ENCODE assay signal across 8 mouse cellular contexts in the genomic region with DNA sequence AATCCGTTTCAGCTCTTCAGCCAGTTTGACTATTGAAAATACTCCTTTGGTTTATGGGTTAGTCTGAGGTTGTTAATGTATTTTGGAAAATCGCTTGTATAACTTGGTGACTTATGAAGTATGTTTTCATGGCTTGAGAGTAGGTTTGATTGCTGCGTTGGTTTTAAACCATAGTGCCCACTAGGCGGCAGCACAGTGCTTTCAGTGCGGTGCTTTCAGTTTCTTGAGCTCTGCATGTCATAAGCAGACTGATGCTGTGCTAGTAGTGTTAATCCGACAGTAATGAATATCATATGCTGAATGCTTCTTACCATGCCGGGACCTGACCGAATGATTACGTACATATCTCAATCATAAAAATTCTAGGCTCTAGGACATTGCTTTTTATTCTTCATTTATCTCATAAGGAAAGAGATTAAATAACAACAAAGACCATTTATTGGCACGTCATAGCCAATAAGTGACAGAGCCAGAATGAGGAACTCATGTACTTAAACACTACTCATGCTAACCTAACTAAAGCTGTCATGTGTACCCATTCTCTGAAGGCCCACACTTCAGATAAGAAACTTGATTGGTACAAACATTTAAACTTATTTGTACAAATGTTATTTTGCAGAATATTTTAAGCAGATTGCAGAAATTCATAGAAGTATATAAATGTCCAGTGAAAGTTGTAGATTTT. TPM values are rescaled to one million over a fixed set of nuclear protein-coding genes. Genes with fewer than 3 reads are reported as not detected.
A peak's percentile ranks its signal among the peaks of the same experiment; 100 is the strongest.
DNase-seq lines count a peak whose midpoint lies in the region; ATAC-seq lines count a peak whose summit lies in the region.

No protein-coding gene starts in this region.

- no peak overlapping the region for H3K27ac ChIP-seq in forebrain, embryonic 12.5 days
- H3K27ac ChIP-seq in hindbrain, embryonic 11.5 days (ENCODE audit: low read depth, low read length) = no peak overlapping the region

- no peaks in the 10 kb centered on the region for H3K4me1 ChIP-seq in forebrain, embryonic 12.5 days
- H3K4me1 ChIP-seq in hindbrain, embryonic 11.5 days (replicated peaks; ENCODE audit: control insufficient read depth, insufficient read depth, low read length) = no peaks in the 10 kb centered on the region

- H3K36me3 ChIP-seq in forebrain, embryonic 12.5 days (replicated peaks) = no peaks in the 10 kb centered on the region
- no peaks in the 10 kb centered on the region for H3K36me3 ChIP-seq in hindbrain, embryonic 11.5 days (ENCODE audit: control insufficient read depth, insufficient read depth, low read length)

- peak; percentile 41 for DNase-seq in Muller cell, postnatal 12 days (ENCODE audit: inconsistent ontology term)
- DNase-seq in c-Kit-positive CD71-negative TER-119-negative erythroid progenitor cells, embryonic 14.5 days (ENCODE audit: low read depth) = peak; percentile 71
- peak; percentile 87 for DNase-seq in hindbrain, embryonic 11.5 days (ENCODE audit: low spot score)
- peak; percentile 59 to 90 for DNase-seq in layer of hippocampus, postnatal 25 days (ENCODE audit: extremely low spot score in 1 of 2, low spot score in 1 of 2)
- peak; percentile 87 for DNase-seq in right cerebral cortex, postnatal 4 days
- DNase-seq in yolk sac, embryonic 10.5 days (ENCODE audit: low spot score) = peak; percentile 40

- no peak overlapping the region for H3K9ac ChIP-seq in forebrain, embryonic 12.5 days
- H3K9ac ChIP-seq in hindbrain, embryonic 11.5 days (ENCODE audit: low read depth, low read length) = no peak overlapping the region

- no peak overlapping the region for H3K4me3 ChIP-seq in forebrain, embryonic 12.5 days (replicated peaks)
- no peak overlapping the region for H3K4me3 ChIP-seq in hindbrain, embryonic 11.5 days (ENCODE audit: low read depth, low read length)

- no peaks in the 10 kb centered on the region for H3K27me3 ChIP-seq in forebrain, embryonic 12.5 days
- H3K27me3 ChIP-seq in hindbrain, embryonic 11.5 days (ENCODE audit: control insufficient read depth, insufficient read depth, low read length) = no peaks in the 10 kb centered on the region

- no peaks in the 10 kb centered on the region for H3K9me3 ChIP-seq in forebrain, embryonic 12.5 days
- no peaks in the 10 kb centered on the region for H3K9me3 ChIP-seq in hindbrain, embryonic 11.5 days (ENCODE audit: control insufficient read depth, low read length)

- WGBS in forebrain, embryonic 12.5 days = 28% methylated on average over 10 of the region's 10 CpGs
- WGBS in hindbrain, embryonic 11.5 days = 30% methylated on average over 10 of the region's 10 CpGs

- H3K4me2 ChIP-seq in forebrain, embryonic 12.5 days = no peak overlapping the region
- H3K4me2 ChIP-seq in hindbrain, embryonic 11.5 days (replicated peaks; ENCODE audit: low read depth, low read length) = no peak overlapping the region

- ATAC-seq in forebrain, embryonic 12.5 days (ENCODE audit: low FRiP score) = peak; percentile 53; the same call in 1 of the 2 replicates
- ATAC-seq in hindbrain, embryonic 11.5 days (ENCODE audit: low FRiP score) = 0 out of 2 replicates have a peak, but pooled peaks have one; percentile 53
- ATAC-seq in megakaryocyte-erythroid progenitor cell, adult 5-6 weeks (replicated peaks; ENCODE audit: low FRiP score, low TSS enrichment, poor library complexity, severe bottlenecking) = peak; percentile 97

RNA-seq across cellular contexts. Expression of gene Ccdc73, which starts 20.4 kb away (rescaled TPM):
- polyA plus RNA-seq in forebrain, embryonic 12.5 days (2016; fragmentation: Nextera tagmentation; extraction: Ambion mirVana) = 8.8 and 9.7 TPM in 2 replicates
- polyA plus RNA-seq in hindbrain, embryonic 11.5 days (2014; fragmentation: Nextera tagmentation; extraction: Ambion mirVana) = 5.8 and 7.6 TPM in 2 replicates
- total RNA-seq in layer of hippocampus, postnatal 25 days (2021) = 1 to 10 TPM in 1 of 2 experiments, under 1 TPM in 1; 0.70 to 1.3 TPM
- total RNA-seq in megakaryocyte-erythroid progenitor cell, adult 5-6 weeks (2014; fragmentation: Nextera tagmentation) = not detected in 2 replicates
- 13.9 TPM in 1 of 2 replicates, not detected in the other for total RNA-seq in megakaryocyte-erythroid progenitor cell, adult 5-6 weeks (2017)

RNA-seq across cellular contexts. Expression of gene Prrg4, which starts 38.3 kb away (rescaled TPM):
- polyA plus RNA-seq in forebrain, embryonic 12.5 days (2016; fragmentation: Nextera tagmentation; extraction: Ambion mirVana) = 0.70 and 0.94 TPM in 2 replicates
- polyA plus RNA-seq in hindbrain, embryonic 11.5 days (2014; fragmentation: Nextera tagmentation; extraction: Ambion mirVana) = 0.39 and 1.4 TPM in 2 replicates
- under 1 TPM; 0.45 to 0.54 TPM for total RNA-seq in layer of hippocampus, postnatal 25 days (2021)
- total RNA-seq in megakaryocyte-erythroid progenitor cell, adult 5-6 weeks (2014; fragmentation: Nextera tagmentation) = 1.3 TPM in 2 replicates
- 5.2 and 13.1 TPM in 2 replicates for total RNA-seq in megakaryocyte-erythroid progenitor cell, adult 5-6 weeks (2017)
